Mouse (Mus musculus) kidney, adult 2 months (tissue): ENCODE data around the gene Them7. TPM values are rescaled to one million over a fixed set of nuclear protein-coding genes. Genes with fewer than 3 reads are reported as not detected.
A peak's percentile ranks its signal among the peaks of the same experiment; 100 is the strongest.

ENCODE experiments used
- DNase-seq: peaks from one replicate; pipeline ENCODE4 v3.0.0; 2021
- H3K27ac ChIP-seq: fragments of 200-500 bp; 2 replicates; pipeline ENCODE4 v1.5.1; 2012; ENCODE audit warnings: low read depth, low read length, control low read depth, inconsistent platforms; ENCODE audit not compliant: insufficient read depth
- H3K27me3 ChIP-seq: fragments of 200-500 bp; replicated peaks from 2 replicates; pipeline ENCODE4 v1.6.1; 2012; ENCODE audit warnings: mild to moderate bottlenecking, moderate library complexity, low read length, inconsistent platforms; ENCODE audit not compliant: control insufficient read depth, insufficient read depth
- H3K36me3 ChIP-seq: fragments of 200-500 bp; 2 replicates; pipeline ENCODE4 v1.6.1; 2012; ENCODE audit warnings: mild to moderate bottlenecking, moderate library complexity, low read length, inconsistent platforms; ENCODE audit not compliant: control insufficient read depth, insufficient read depth
- H3K4me1 ChIP-seq: fragments of 200-500 bp; 2 replicates; pipeline ENCODE4 v1.6.1; 2011; ENCODE audit warnings: low read length; ENCODE audit not compliant: control insufficient read depth, insufficient read depth
- H3K4me3 ChIP-seq: fragments of 200-500 bp; 2 replicates; pipeline ENCODE4 v1.5.1; 2011; ENCODE audit warnings: mild to moderate bottlenecking, low read depth, low read length, control low read depth; ENCODE audit not compliant: insufficient read depth
- CTCF ChIP-seq: fragments of 200-500 bp; conservative IDR thresholded peaks from 2 replicates; pipeline ENCODE4 v1.5.1; 2011; ENCODE audit warnings: low read depth, mild to moderate bottlenecking, control low read depth, low read length, moderate library complexity, mixed read lengths; ENCODE audit not compliant: insufficient read depth, insufficient read length
- POLR2A ChIP-seq: fragments of 200-500 bp; IDR thresholded peaks from one replicate; pipeline ENCODE4 v1.6.1; 2011; ENCODE audit warnings: low read depth, low read length, control low read depth
- WGBS: fragments of 180-500 bp; shearing (Covaris S2); methylation state at CpG from one replicate; pipeline ENCODE4 v1.1.7; 2018; 5-methylcytosine and 5-hydroxymethylcytosine counted together
- polyA plus RNA-seq: library from polyadenylated mRNA; depleted of rRNA; stranded (reverse); fragments of >200 nt; gene quantifications from 2 replicates; pipeline ENCODE4 v1.2.3, GENCODE M21; 2012

The Them7 gene
- polyA plus RNA-seq, 1 experiment, result 241 TPM

- WGBS, result 81% methylated on average over 4 of the region's 4 CpGs
- Histone ChIP-seq H3K27ac (no peak overlapping the region), H3K36me3 (no peaks in the 10 kb centered on the region), H3K4me3 (no peak overlapping the region), H3K4me1 (no peaks in the 10 kb centered on the region), H3K27me3 (no peaks in the 10 kb centered on the region)
- DNase-seq, result no peak
- TF ChIP-seq CTCF, result no peak
- no peak for TF ChIP-seq POLR2A
These were observed 105.9 kb downstream of the Them7 start for GRCm38 (mm10) chr2:105330024-105330423.

GRCm38 (mm10) chr2:105333107-105333506 lies 109.0 kb downstream of the Them7 start:
- peaks cover 5% of the 10 kb centered on the region; the same call in 1 of the 2 replicates for H3K4me1 ChIP-seq

GRCm38 (mm10) chr2:105333976-105334713 lies 110.0 kb downstream of the Them7 start:
- Histone ChIP-seq H3K27me3 (no peaks in the 10 kb centered on the region), H3K4me3 (no peak overlapping the region), H3K4me1 (peaks cover 5% of the 10 kb centered on the region; the same call in 1 of the 2 replicates), H3K36me3 (no peaks in the 10 kb centered on the region), H3K27ac (no peak overlapping the region)
- whole genome bisulfite sequencing, result 42% methylated on average over 10 of the region's 10 CpGs
- no peak for TF ChIP-seq POLR2A
- peak; percentile 70 for TF ChIP-seq CTCF
- DNase-seq, result peak; percentile 61

More at GRCm38 (mm10) chr2:105333107-105333506, 109.0 kb downstream of the Them7 start:
- DNase-seq, result no peak
- 57% methylated on average over 8 of the region's 8 CpGs for WGBS
- no peaks in the 10 kb centered on the region for H3K27me3 ChIP-seq
- H3K27ac ChIP-seq, result no peak overlapping the region
- TF ChIP-seq CTCF (no peak), POLR2A (no peak)
- no peak overlapping the region for H3K4me3 ChIP-seq
- no peaks in the 10 kb centered on the region for H3K36me3 ChIP-seq

- Histone ChIP-seq H3K36me3 (no peaks in the 10 kb centered on the region), H3K27ac (no peak overlapping the region), H3K4me1 (peaks cover 5% of the 10 kb centered on the region; the same call in 1 of the 2 replicates), H3K27me3 (no peaks in the 10 kb centered on the region), H3K4me3 (no peak overlapping the region)
- TF ChIP-seq CTCF (no peak), POLR2A (no peak)
- 40% methylated on average over 2 of the region's 2 CpGs for WGBS
- DNase-seq, result peak; percentile 33
These were observed 111.5 kb downstream of the Them7 start for GRCm38 (mm10) chr2:105335661-105336060.

GRCm38 (mm10) chr2:105336314-105337027 lies 112.4 kb downstream of the Them7 start:
- H3K27ac ChIP-seq, result no peak overlapping the region
- no peaks in the 10 kb centered on the region for H3K27me3 ChIP-seq
- TF ChIP-seq CTCF (no peak), POLR2A (no peak)
- DNase-seq, result peak; percentile 40
- peaks cover 5% of the 10 kb centered on the region; the same call in 1 of the 2 replicates for H3K4me1 ChIP-seq
- H3K4me3 ChIP-seq, result no peak overlapping the region
- WGBS, result 23% methylated on average over 12 of the region's 12 CpGs
- H3K36me3 ChIP-seq, result no peaks in the 10 kb centered on the region

- Histone ChIP-seq H3K27ac (no peak overlapping the region), H3K36me3 (no peaks in the 10 kb centered on the region), H3K27me3 (no peaks in the 10 kb centered on the region), H3K4me1 (peaks cover 5% of the 10 kb centered on the region; the same call in 1 of the 2 replicates), H3K4me3 (no peak overlapping the region)
- WGBS, result 51% methylated on average over 8 of the region's 8 CpGs
- TF ChIP-seq CTCF (no peak), POLR2A (no peak)
- no peak for DNase-seq
These were observed 113.2 kb downstream of the Them7 start for GRCm38 (mm10) chr2:105337171-105337875.
